Mouse (Mus musculus): ENCODE results near the gene Ankrd33b.

- no peak for TF ChIP-seq ZC3H11A (IDR thresholded peaks at IDR 0.05; ENCODE audit: borderline replicate concordance, low read depth, low read length)
- no peak for TF ChIP-seq ZNF384 (IDR thresholded peaks at IDR 0.05; ENCODE audit: low read depth, low read length)
Measured at GRCm38 (mm10) chr15:31379471-31379870, 11.9 kb upstream of the Ankrd33b start.

Measured in ES-E14 (cell line).